Mouse (Mus musculus): ENCODE data around the gene Brd7. TPM values are rescaled to one million over a fixed set of nuclear protein-coding genes. Genes with fewer than 3 reads are reported as not detected.

Gene Brd7
- polyA plus RNA-seq (2017; shearing (Covaris generic)), result 26.2 TPM

DNA sequence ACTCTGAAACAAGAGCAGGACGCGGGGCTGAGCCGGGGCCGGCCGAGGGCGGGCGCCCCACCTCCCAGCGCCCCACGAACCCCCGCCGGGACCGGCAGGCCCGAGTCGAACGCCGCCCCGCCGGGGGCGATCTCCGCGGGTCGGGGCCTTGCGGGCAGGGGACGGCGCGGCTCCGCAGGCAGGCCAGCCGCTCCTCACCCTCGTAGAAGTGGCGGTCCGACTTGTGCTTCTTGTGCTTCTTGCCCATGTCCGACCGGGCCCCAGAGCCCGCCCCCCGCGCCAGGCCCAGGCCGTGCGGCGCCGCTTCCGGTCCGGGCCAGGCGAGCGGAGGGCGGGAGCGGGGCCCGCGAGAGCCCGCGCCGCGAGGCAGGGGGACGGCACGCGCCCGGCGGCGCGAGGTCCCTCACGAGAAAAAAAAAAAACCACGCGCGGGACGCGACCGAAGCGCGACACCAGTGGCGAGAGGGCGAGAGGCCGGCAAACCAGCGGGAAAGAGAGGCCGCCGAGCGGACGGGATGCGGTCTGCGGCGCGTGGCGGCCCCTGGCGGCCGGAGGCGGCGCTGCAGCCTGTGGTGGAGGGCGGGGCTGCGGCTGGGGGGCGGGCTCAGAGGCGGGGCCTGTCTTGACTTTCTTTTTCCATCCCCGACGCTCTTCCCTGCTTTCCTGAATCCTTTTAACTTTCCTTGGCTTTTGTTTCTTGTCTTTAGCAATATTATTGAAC, at the start of gene Brd7:
Gene Brd7, minus strand, starts transcription at position 487 of the 721 bp plus-strand sequence.

Other genes with a start within 250 kb of the Brd7 start
- gene Cnep1r1, start 243.4 kb downstream of the Brd7 start, polyA plus RNA-seq (2017; shearing (Covaris generic)), result 37.6 TPM
- gene Heatr3, start 224.3 kb downstream of the Brd7 start, polyA plus RNA-seq (2017; shearing (Covaris generic)), result 25.3 TPM
- 6.2 TPM for gene Tent4b, start 163.0 kb downstream of the Brd7 start, polyA plus RNA-seq (2017; shearing (Covaris generic))
- gene Adcy7, start 89.8 kb downstream of the Brd7 start, polyA plus RNA-seq (2017; shearing (Covaris generic)), result 175 TPM
- not detected for gene Nkd1, start 159.2 kb upstream of the Brd7 start, polyA plus RNA-seq (2017; shearing (Covaris generic))